Mouse (Mus musculus): ENCODE results near the gene Chtop. TPM values are rescaled to one million over a fixed set of nuclear protein-coding genes. Genes with fewer than 3 reads are reported as not detected.

The Chtop gene
- 100 to 1,000 TPM; 112 to 117 (median 114) TPM for total RNA-seq (2022)

- DNase-seq (ENCODE audit: low spot score in 2 of 2) = peak; percentile 97 to 98
These were observed at the start of gene Chtop for GRCm38 (mm10) chr3:90508950-90509746. TSS of gene Chtop (minus strand) at chr3:90509498.

DNA sequence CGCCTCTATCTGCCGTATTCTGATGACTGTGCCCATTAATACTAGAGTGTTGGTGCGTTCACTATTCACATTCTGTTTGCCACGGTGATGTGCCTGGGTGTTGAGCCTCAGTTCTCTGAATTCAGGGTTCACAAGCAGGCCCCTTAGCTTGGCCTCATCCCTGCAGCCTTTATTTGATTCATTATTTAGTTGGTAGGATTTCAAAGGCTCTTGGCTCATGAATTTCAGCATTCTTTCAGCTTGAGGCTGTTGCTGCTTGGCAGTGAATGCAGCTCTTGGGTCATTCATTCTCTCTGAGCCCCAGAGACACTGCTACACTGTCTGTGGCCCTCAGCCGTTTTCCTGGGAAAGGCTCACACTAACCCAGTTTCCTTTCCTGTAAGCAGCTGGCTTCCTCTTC lies 46.7 kb upstream of the Chtop start:
- peak in 1 of 2 experiments; percentile 13 for DNase-seq (ENCODE audit: low spot score in 2 of 2)

- DNase-seq (ENCODE audit: low spot score in 2 of 2) = no peak
These were observed 42.9 kb upstream of the Chtop start for GRCm38 (mm10) chr3:90552231-90552630.

DNA sequence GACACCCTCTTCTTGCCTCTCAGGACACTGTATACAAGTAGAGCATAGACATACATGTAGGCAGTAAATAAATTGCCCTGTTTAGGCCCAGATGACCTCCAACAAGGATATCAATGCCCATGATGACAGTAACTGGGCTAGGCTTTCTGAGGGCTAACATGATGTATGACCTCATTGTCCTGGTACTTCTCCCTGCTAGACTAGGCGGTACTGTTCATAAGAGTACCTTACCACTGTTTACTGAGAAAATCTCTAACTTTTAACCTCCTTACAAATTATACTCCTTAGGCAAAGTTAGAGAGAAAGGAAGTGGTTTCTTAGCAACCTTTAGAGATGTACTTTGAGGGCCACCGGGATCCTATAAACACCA lies 41.1 kb upstream of the Chtop start:
- DNase-seq (ENCODE audit: low spot score in 2 of 2) = no peak

DNA sequence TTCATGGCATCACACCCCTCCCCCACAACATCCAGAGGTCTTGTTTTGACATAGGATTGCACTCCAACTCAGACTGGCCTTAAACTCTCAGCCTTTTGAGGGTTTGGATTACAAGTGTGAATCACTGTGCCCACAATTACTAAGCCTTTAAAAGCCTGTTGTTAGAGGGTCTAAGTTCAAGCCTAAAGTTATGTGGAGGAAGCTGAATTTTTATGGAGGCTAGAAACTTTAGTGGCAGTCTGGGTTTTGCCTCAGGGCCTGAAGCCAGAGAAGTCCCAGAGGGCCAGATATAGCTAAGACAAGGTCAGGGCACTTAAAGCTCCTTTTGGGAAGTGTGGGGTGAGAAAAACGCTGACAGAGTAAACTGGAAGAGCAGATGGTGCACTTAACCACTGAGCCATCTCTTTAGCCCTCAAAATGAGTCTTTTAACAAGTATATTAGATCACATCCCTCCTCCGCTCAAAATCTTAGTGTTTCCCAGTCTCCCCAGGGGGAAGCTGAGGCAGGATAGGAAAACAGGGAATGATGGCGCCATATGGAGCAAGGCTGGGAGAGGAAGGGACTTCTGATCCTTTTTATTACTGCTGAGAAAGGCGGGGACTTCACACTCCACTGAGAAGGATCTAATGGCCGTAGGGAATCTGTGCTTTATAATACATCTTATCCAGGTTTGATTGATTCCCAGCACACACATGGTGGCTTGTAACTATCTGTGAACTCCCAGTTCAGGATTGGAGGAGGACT lies 40.5 kb upstream of the Chtop start:
- no peak for DNase-seq (ENCODE audit: low spot score in 2 of 2)

- no peak for DNase-seq (ENCODE audit: low spot score in 2 of 2)
These were observed 31.6 kb upstream of the Chtop start for GRCm38 (mm10) chr3:90540904-90541303.

- no peak for DNase-seq (ENCODE audit: low spot score in 2 of 2)
These were observed 28.6 kb upstream of the Chtop start for GRCm38 (mm10) chr3:90537905-90538296.

DNA sequence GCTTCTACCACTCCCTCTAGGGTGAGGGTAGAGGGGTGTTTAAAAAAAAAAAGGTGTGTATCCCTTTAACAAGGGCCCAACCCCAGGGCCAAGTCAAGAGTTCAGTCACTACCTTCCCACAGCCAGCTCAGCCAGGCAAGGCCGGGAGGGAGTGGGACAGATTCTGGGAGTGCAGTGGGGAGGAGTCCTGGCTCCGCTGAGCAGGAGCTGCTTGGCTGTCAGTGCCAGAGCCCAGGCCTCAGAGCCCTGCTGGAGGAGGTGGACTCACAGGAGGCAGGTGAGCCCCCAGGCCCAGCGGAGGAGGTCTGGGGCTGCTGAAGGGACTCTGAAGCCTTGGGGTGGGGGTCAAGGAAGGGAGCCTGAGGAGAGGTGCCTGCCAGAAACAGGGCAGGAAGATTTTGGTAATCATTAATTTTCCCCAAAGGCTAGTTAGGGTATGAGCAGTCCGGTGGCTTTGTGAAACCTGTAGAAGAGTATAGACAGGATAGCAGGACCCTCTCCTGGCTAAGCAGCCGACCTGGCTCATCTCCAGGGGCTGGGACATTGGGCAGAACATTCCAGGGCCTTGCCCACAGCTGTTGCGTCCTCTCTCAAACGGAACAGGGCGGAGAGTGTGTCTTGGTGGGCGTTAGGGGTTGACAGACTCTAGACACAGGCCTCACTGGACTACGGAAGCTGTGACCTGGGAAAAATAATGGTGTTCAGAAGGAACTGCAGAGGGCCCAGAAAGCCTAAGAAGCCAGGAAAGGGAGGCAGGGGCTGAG lies 28.0 kb upstream of the Chtop start, which contains the start of gene S100a16:
Gene S100a16 (plus strand): TSS at position 114 of the 764 bp plus-strand sequence.
- DNase-seq (ENCODE audit: low spot score in 2 of 2) = peak; percentile 80 to 84

- DNase-seq (ENCODE audit: low spot score in 2 of 2) = no peak
These were observed 26.1 kb upstream of the Chtop start for GRCm38 (mm10) chr3:90535446-90535845.

DNA sequence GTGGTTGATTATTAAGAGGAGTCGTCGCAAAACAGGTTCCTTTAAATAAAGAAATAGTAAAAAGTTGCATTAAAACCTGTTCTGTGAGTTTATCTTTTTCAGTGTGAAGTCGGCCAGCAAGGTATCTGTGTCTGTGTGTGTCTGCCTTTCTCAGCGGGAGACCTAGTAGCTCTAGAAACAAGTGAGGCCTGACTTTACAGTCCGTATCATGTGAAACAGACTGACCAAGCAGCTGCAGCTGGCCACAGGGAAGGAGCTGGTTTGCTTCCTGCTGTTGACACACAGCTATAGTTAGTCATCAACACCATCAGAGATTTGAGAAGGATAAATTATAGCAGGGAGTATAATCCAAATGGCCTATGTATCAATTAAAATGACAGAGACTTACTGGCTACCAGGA lies 22.4 kb upstream of the Chtop start:
- no peak for DNase-seq (ENCODE audit: low spot score in 2 of 2)

DNA sequence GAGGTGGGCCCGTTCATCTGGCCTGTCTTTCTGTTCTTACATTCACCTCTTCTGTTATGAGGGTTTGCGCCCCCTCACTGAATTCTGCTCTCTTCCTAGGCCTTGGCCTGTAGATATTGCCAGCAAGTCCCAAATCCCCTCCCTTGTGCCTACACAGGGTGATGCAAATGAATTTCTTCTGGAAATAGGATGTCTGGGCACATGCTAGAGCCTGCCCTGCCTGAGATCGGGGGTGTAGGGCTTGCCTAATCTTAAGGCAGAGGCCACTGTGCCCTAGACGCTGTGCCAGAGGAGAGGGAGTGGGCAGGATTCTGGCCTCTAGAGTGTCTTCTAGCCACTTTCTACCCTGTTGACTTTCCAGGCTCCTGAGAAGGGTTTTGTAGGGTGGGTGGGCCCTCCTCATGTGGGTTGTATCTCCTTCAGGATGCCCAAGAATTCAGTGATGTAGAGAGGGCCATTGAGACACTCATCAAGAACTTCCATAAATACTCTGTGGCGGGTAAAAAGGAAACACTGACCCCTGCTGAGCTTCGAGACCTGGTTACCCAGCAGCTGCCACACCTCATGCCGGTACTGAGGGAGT lies 18.1 kb upstream of the Chtop start:
- no peak for DNase-seq (ENCODE audit: low spot score in 2 of 2)

- no peak for DNase-seq (ENCODE audit: low spot score in 2 of 2)
These were observed 17.3 kb upstream of the Chtop start, which contains the start of gene S100a14 for GRCm38 (mm10) chr3:90526580-90526979. TSS of gene S100a14 (plus strand) at chr3:90526856.

DNA sequence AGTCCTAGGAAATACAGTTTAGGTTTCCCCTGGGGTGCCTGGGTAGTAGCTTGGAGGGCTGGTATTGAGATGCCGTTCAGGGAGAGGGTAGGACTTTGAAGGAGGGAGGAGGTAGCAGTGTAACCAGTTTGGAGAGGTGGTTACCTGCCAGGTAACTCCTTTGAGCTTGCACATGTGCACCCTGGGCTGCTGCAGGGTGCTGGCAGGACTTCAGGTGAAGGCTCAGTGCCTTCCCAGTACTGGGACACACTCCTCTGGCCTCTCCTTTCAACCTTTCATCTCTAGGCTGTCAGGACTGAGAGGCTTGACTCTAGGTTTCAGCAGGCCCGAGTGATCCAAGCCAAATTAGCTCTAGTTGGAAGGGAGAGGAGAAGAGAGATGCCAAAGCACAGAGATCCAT lies 16.8 kb upstream of the Chtop start:
- DNase-seq (ENCODE audit: low spot score in 2 of 2) = no peak

GRCm38 (mm10) chr3:90525421-90525820 lies 16.1 kb upstream of the Chtop start:
- no peak for DNase-seq (ENCODE audit: low spot score in 2 of 2)

- no peak for DNase-seq (ENCODE audit: low spot score in 2 of 2)
These were observed 8.4 kb upstream of the Chtop start for GRCm38 (mm10) chr3:90517711-90518110.

DNA sequence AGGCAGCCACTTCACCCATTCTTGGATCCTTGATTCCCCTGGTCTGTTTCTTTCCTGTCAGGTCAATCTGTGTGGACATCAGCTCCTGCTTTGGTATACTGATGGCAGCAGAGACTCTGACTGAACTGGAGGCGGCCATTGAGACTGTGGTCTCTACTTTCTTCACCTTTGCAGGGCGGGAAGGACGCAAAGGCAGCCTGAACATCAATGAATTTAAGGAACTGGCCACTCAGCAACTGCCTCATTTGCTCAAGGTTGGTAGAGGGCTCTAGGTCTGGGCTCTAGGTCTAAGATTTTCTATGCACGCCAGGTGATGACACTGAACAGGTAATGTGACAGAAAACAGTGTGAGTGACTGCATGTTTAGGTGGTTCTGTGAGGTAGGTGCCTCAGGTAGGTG lies 6.5 kb upstream of the Chtop start:
- DNase-seq (ENCODE audit: low spot score in 2 of 2) = no peak

- DNase-seq (ENCODE audit: low spot score in 2 of 2) = no peak
These were observed 5.9 kb upstream of the Chtop start for GRCm38 (mm10) chr3:90515242-90515641.

- DNase-seq (ENCODE audit: low spot score in 2 of 2) = peak; percentile 53 to 65
These were observed 5.4 kb upstream of the Chtop start for GRCm38 (mm10) chr3:90514691-90515090.

DNA sequence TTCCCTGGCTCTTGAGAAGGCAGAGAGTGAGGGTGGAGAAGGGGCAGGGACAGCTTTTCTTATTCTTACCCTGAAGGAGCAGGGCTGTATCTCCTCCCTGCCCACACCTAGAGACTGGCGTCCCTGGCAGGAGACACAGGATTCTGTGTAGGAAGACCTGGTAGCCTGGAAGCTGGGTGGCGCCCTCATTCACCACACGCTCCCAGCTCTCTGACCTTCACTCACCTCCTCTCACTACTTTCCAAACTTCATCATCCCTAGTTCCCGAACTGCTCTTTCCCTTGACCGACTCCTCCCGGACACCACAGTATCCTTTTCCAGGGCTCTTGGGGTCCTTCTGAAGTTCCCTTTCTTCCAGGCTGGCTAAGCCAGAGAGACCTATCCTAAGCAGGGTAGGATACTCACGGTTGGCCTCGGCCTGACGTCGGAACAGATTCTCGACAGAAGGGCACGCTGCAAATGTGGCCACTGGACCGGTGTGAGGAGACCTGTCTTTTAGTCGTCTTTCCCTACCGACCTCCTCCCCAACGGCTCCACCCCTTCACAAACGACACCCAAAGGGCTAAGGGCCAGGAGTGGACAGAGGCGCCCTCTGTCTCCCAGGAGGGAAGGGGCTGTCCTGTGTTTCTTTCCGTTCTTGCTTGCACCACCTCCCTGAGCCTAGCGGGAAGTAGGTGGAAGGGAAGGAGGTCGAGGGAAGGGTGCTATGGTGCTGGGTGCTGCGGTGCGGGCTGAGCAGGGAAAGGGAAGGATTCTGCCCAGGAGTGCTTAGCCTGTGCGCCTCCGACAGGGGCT lies 4.7 kb upstream of the Chtop start, which contains the start of the genes S100a1 and S100a13:
Gene S100a1 (minus strand): TSS at position 597 of the 795 bp plus-strand sequence.
Gene S100a13 (plus strand): TSS at position 640 of the 795 bp plus-strand sequence.
- DNase-seq (ENCODE audit: low spot score in 2 of 2) = peak; percentile 52 to 64

GRCm38 (mm10) chr3:90512948-90513642 lies 3.8 kb upstream of the Chtop start:
- DNase-seq (ENCODE audit: low spot score in 2 of 2) = no peak

Measured in gastrocnemius, adult 8-10 months (tissue).